Mouse (Mus musculus): ENCODE results near the gene Gm17455. TPM values are rescaled to one million over a fixed set of nuclear protein-coding genes. Genes with fewer than 3 reads are reported as not detected.

Gene Gm17455
- polyA plus RNA-seq, 1 experiment: 2.6 TPM

DNA sequence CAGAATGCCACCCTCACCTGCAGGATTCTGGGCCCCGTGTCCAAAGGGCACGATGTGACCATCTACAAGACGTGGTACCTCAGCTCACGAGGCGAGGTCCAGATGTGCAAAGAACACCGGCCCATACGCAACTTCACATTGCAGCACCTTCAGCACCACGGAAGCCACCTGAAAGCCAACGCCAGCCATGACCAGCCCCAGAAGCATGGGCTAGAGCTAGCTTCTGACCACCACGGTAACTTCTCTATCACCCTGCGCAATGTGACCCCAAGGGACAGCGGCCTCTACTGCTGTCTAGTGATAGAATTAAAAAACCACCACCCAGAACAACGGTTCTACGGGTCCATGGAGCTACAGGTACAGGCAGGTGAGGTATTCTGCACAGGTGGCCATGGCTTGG, 41.6 kb upstream of the Gm17455 start:
- Histone ChIP-seq H3K27ac (ENCODE audit: insufficient read depth, low read length) (no peak overlapping the region), H3K4me3 (ENCODE audit: insufficient read depth, low read length) (no peak overlapping the region), H3K4me1 (ENCODE audit: control insufficient read depth, insufficient read depth, low read length) (no peaks in the 10 kb centered on the region)
- TF ChIP-seq POLR2A (IDR thresholded peaks at IDR 0.05; ENCODE audit: extremely low read depth, insufficient read depth, low read length) (no peak), CTCF (IDR thresholded peaks at IDR 0.05; ENCODE audit: extremely low read depth, insufficient read depth, low read length) (no peak)

GRCm38 (mm10) chr10:60358776-60359175, 40.8 kb upstream of the Gm17455 start:
- Histone ChIP-seq H3K4me1 (ENCODE audit: control insufficient read depth, insufficient read depth, low read length) (no peaks in the 10 kb centered on the region), H3K4me3 (ENCODE audit: insufficient read depth, low read length) (no peak overlapping the region), H3K27ac (ENCODE audit: insufficient read depth, low read length) (no peak overlapping the region)
- TF ChIP-seq CTCF (IDR thresholded peaks at IDR 0.05; ENCODE audit: extremely low read depth, insufficient read depth, low read length) (no peak), POLR2A (IDR thresholded peaks at IDR 0.05; ENCODE audit: extremely low read depth, insufficient read depth, low read length) (no peak)

- no peak overlapping the region for H3K4me3 ChIP-seq (ENCODE audit: insufficient read depth, low read length)
- H3K27ac ChIP-seq (ENCODE audit: insufficient read depth, low read length): no peak overlapping the region
- H3K4me1 ChIP-seq (ENCODE audit: control insufficient read depth, insufficient read depth, low read length): no peaks in the 10 kb centered on the region
- TF ChIP-seq POLR2A (IDR thresholded peaks at IDR 0.05; ENCODE audit: extremely low read depth, insufficient read depth, low read length) (no peak), CTCF (IDR thresholded peaks at IDR 0.05; ENCODE audit: extremely low read depth, insufficient read depth, low read length) (no peak)
Observed at GRCm38 (mm10) chr10:60361615-60362309, 37.8 kb upstream of the Gm17455 start.

DNA sequence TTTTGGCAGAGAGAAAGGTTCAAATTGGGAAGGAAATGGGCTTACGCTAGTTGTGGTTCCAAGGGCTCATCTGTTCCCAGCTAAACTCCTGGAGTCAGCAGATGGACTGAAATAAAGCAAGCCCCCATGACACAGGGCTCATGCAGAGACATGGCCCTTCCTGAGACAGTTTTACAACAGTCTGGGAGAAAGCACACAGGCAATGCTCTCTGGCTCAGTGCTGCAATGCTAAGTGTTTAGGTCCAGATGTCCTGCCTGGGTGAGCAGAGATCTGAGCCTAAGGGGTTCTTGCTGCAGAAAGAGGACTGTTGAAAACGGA, 37.3 kb upstream of the Gm17455 start:
- TF ChIP-seq POLR2A (IDR thresholded peaks at IDR 0.05; ENCODE audit: extremely low read depth, insufficient read depth, low read length) (0 out of 2 replicates have a peak, but pooled peaks have one; percentile 18), CTCF (IDR thresholded peaks at IDR 0.05; ENCODE audit: extremely low read depth, insufficient read depth, low read length) (no peak)
- no peak overlapping the region for H3K27ac ChIP-seq (ENCODE audit: insufficient read depth, low read length)

DNA sequence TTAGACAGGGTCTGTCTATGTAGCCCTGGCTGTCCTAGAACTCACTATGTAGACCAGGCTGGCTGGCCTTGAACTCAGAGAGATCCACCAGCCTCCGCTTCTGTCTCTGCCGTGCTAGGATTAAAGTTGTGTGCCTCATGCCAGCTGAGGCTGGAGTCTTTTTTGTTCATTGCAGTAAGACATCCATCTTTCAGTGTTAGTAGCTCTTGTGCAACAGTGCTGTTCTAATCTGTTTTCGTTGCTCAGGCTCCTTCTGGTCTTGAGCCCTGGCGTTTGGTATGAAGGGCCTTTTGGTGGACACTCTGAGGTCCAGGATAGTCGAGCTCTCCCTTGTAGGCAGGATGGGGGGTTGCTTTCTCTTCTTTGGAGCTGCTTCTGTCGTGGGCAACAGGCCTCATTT, 36.1 kb upstream of the Gm17455 start:
- H3K27ac ChIP-seq (ENCODE audit: insufficient read depth, low read length): peak overlapping the region; percentile 35
- H3K4me3 ChIP-seq (ENCODE audit: insufficient read depth, low read length): no peak overlapping the region
- no peaks in the 10 kb centered on the region for H3K4me1 ChIP-seq (ENCODE audit: control insufficient read depth, insufficient read depth, low read length)
- TF ChIP-seq POLR2A (IDR thresholded peaks at IDR 0.05; ENCODE audit: extremely low read depth, insufficient read depth, low read length): no peak
- no peak for TF ChIP-seq CTCF (IDR thresholded peaks at IDR 0.05; ENCODE audit: extremely low read depth, insufficient read depth, low read length)

More for the DNA sequence above, 37.3 kb upstream of the Gm17455 start:
- Histone ChIP-seq H3K4me1 (ENCODE audit: control insufficient read depth, insufficient read depth, low read length) (no peaks in the 10 kb centered on the region), H3K4me3 (ENCODE audit: insufficient read depth, low read length) (no peak overlapping the region)

- peaks cover 5% of the 10 kb centered on the region; the same call in 1 of the 2 replicates for H3K4me1 ChIP-seq (ENCODE audit: control insufficient read depth, insufficient read depth, low read length)
- no peak for TF ChIP-seq POLR2A (IDR thresholded peaks at IDR 0.05; ENCODE audit: extremely low read depth, insufficient read depth, low read length)
- TF ChIP-seq CTCF (IDR thresholded peaks at IDR 0.05; ENCODE audit: extremely low read depth, insufficient read depth, low read length): no peak
- H3K27ac ChIP-seq (ENCODE audit: insufficient read depth, low read length): no peak overlapping the region
- H3K4me3 ChIP-seq (ENCODE audit: insufficient read depth, low read length): no peak overlapping the region
Observed at GRCm38 (mm10) chr10:60367145-60367544, 32.4 kb upstream of the Gm17455 start.

DNA sequence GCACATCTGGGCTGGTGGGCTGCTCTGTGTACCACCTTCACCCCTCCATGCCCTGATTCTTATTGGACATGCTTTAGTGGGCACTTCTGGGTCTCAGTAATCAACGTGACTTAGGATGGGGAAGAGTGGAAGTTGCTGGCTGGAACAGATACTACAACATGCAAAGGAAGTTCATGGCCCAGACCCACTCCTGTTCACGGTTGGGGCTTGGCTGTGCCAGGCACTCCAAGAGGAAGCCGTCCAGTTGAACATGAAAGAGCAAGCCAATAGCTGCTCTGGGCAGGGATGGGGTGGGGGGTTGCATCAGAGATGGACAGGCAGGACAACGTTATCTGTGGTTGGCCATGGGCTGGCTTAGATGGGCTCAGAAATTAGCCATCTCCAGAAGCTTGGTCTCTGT, 31.6 kb upstream of the Gm17455 start:
- H3K4me1 ChIP-seq (ENCODE audit: control insufficient read depth, insufficient read depth, low read length): peaks cover 5% of the 10 kb centered on the region; the same call in 1 of the 2 replicates
- TF ChIP-seq POLR2A (IDR thresholded peaks at IDR 0.05; ENCODE audit: extremely low read depth, insufficient read depth, low read length): no peak
- no peak for TF ChIP-seq CTCF (IDR thresholded peaks at IDR 0.05; ENCODE audit: extremely low read depth, insufficient read depth, low read length)
- H3K4me3 ChIP-seq (ENCODE audit: insufficient read depth, low read length): no peak overlapping the region
- H3K27ac ChIP-seq (ENCODE audit: insufficient read depth, low read length): peak overlapping the region; percentile 43; the same call in 1 of the 2 replicates

- no peak for TF ChIP-seq CTCF (IDR thresholded peaks at IDR 0.05; ENCODE audit: extremely low read depth, insufficient read depth, low read length)
- no peak for TF ChIP-seq POLR2A (IDR thresholded peaks at IDR 0.05; ENCODE audit: extremely low read depth, insufficient read depth, low read length)
- peaks cover 5% of the 10 kb centered on the region; the same call in 1 of the 2 replicates for H3K4me1 ChIP-seq (ENCODE audit: control insufficient read depth, insufficient read depth, low read length)
- H3K27ac ChIP-seq (ENCODE audit: insufficient read depth, low read length): no peak overlapping the region
- H3K4me3 ChIP-seq (ENCODE audit: insufficient read depth, low read length): no peak overlapping the region
Observed at GRCm38 (mm10) chr10:60369405-60369804, 30.1 kb upstream of the Gm17455 start.

DNA sequence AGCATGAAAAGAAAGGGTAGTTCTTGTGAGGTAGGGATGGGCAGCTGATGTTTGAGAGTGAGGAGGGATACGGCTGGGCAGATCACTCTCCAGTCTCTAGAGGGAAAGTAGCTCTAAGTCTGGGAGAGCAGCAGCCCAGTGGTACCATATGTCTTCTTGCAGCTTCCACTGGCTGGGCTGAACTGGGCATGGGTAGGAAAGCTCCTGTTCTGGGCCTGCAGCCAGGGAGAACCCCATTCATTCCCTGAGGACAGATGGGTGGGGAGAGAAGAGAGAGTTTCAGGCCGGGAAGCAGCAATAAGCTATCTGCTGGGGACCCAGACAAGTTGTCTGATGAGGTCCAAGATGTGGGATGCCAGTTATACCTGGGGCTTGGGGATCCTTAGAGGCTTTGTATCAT, 29.4 kb upstream of the Gm17455 start:
- H3K4me3 ChIP-seq (ENCODE audit: insufficient read depth, low read length): no peak overlapping the region
- TF ChIP-seq CTCF (IDR thresholded peaks at IDR 0.05; ENCODE audit: extremely low read depth, insufficient read depth, low read length): no peak
- no peak for TF ChIP-seq POLR2A (IDR thresholded peaks at IDR 0.05; ENCODE audit: extremely low read depth, insufficient read depth, low read length)
- H3K27ac ChIP-seq (ENCODE audit: insufficient read depth, low read length): no peak overlapping the region
- H3K4me1 ChIP-seq (ENCODE audit: control insufficient read depth, insufficient read depth, low read length): peaks cover 5% of the 10 kb centered on the region; the same call in 1 of the 2 replicates

DNA sequence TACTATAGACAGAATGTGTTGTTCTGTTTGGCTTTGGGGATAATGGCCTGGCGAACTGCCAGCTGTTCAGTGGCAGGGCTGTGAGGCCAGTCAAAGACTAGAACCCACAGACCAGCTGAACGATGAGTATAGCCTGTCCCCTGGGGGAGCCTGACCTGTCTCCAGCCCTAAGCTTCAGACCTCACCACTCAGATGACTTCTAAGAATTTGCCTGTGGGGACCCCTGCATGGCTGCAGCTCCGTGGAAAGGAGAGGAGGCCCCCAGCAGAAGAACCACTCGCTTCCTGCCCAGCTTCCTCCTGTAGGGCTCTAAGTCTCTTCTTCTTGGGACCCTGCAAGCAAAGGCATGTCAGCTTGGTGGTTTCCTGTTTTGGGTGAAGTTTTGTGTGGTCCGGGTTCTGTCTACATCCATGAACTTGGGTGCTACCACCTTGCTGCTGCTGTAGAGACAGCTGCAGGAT, 28.9 kb upstream of the Gm17455 start:
- peaks cover 5% of the 10 kb centered on the region; the same call in 1 of the 2 replicates for H3K4me1 ChIP-seq (ENCODE audit: control insufficient read depth, insufficient read depth, low read length)
- TF ChIP-seq POLR2A (IDR thresholded peaks at IDR 0.05; ENCODE audit: extremely low read depth, insufficient read depth, low read length): no peak
- no peak overlapping the region for H3K4me3 ChIP-seq (ENCODE audit: insufficient read depth, low read length)
- no peak overlapping the region; the same call in 1 of the 2 replicates for H3K27ac ChIP-seq (ENCODE audit: insufficient read depth, low read length)

Data from cortical plate, adult 2 months (tissue).